Mouse (Mus musculus): ENCODE results near the gene Mfsd14b. TPM values are rescaled to one million over a fixed set of nuclear protein-coding genes. Genes with fewer than 3 reads are reported as not detected.

Mfsd14b gene
- polyA plus RNA-seq (2016; fragmentation: Nextera tagmentation; extraction: Ambion mirVana): 37.7 and 43.5 TPM in 2 replicates

GRCm38 (mm10) chr13:65112459-65113110 is at the start of gene Mfsd14b:
Gene Mfsd14b, minus strand, starts transcription at chr13:65112975.
- no peaks in the 10 kb centered on the region for H3K27me3 ChIP-seq (ENCODE audit: poor library complexity, severe bottlenecking)
- under 1% methylated on average over 60 of the region's 60 CpGs for WGBS
- H3K4me3 ChIP-seq: peak within 1 kb of the TSS; percentile 87

GRCm38 (mm10) chr13:65149940-65150339 is 37.2 kb upstream of the Mfsd14b start, which contains the start of gene Olfr466:
Gene Olfr466, plus strand, starts transcription at chr13:65150240.
- 0 out of 2 replicates have a peak, but pooled peaks cover 4% of the 10 kb centered on the region for H3K9me3 ChIP-seq
- no peak within 1 kb of the TSS for H3K4me3 ChIP-seq
- no peaks in the 10 kb centered on the region for H3K4me1 ChIP-seq
- no peaks in the 10 kb centered on the region for H3K36me3 ChIP-seq (replicated peaks)
- no peak for DNase-seq (ENCODE audit: extremely low spot score, low spot score)
- WGBS: 74% methylated on average over 1 of the region's 1 CpGs
- no peak within 1 kb of the TSS for H3K27ac ChIP-seq
- no peaks in the 10 kb centered on the region for H3K27me3 ChIP-seq (ENCODE audit: poor library complexity, severe bottlenecking)

More at GRCm38 (mm10) chr13:65112459-65113110, at the start of gene Mfsd14b:
- Histone ChIP-seq H3K4me1 (peaks cover 15% of the 10 kb centered on the region), H3K36me3 (replicated peaks) (peaks cover 12% of the 10 kb centered on the region), H3K9me3 (peaks cover 10% of the 10 kb centered on the region), H3K27ac (peak within 1 kb of the TSS; percentile 92)
- DNase-seq (ENCODE audit: extremely low spot score, low spot score): peak; percentile 87

- DNase-seq (ENCODE audit: extremely low spot score, low spot score): no peak
- H3K9me3 ChIP-seq: peaks cover 2% of the 10 kb centered on the region; the same call in 1 of the 2 replicates
- no peak within 1 kb of the TSS for H3K4me3 ChIP-seq
- H3K36me3 ChIP-seq (replicated peaks): no peaks in the 10 kb centered on the region
- no peak within 1 kb of the TSS for H3K27ac ChIP-seq
- WGBS: 89% methylated on average over 4 of the region's 4 CpGs
- no peaks in the 10 kb centered on the region for H3K4me1 ChIP-seq
- H3K27me3 ChIP-seq (ENCODE audit: poor library complexity, severe bottlenecking): no peaks in the 10 kb centered on the region
These were observed 25.0 kb upstream of the Mfsd14b start, which contains the start of gene Olfr465-ps1 for GRCm38 (mm10) chr13:65137789-65138188. Gene Olfr465-ps1, plus strand, starts transcription at chr13:65138089.

DNA sequence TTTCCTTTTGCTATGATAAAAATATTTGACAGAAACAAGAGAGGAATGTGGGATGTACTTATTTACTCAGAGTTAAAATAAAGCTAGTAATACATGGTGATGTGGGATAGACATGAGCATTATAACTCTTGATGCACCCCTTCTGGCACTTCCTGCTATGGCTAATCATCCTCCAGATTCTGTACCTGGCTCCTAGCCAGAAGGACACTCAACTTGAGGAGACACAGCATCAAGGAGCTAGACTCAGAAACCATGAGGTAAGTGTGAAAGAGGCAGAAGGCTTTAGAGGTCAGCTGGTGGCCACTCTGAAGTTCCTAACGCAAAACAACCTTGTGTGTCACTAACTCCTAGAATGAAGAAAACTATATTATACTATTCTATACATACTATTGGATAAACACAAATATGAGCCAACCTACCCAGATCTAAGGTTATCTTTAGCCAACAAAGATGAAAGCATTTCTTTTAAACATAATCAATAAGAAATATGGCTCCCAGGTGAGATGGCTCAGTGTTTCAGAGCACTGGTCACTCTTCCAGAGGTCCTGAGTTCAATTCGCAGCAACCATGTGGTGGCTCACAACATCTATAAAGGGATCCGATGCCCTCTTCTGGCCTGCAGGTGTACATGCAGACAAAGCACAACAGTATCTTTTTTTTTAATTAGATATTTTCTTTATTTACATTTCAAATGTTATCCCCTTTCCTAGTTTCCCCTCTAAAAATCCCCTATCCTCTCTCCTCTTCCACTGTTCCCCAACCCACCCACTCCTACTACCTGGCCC is 14.5 kb upstream of the Mfsd14b start:
- no peak for DNase-seq (ENCODE audit: extremely low spot score, low spot score)
- H3K9me3 ChIP-seq: 0 out of 2 replicates have a peak, but pooled peaks cover 2% of the 10 kb centered on the region
- H3K36me3 ChIP-seq (replicated peaks): no peaks in the 10 kb centered on the region
- H3K4me1 ChIP-seq: no peaks in the 10 kb centered on the region
- H3K27ac ChIP-seq: no peak overlapping the region
- no peak overlapping the region for H3K4me3 ChIP-seq
- WGBS: 69% methylated on average over 3 of the region's 3 CpGs
- no peaks in the 10 kb centered on the region for H3K27me3 ChIP-seq (ENCODE audit: poor library complexity, severe bottlenecking)

DNA sequence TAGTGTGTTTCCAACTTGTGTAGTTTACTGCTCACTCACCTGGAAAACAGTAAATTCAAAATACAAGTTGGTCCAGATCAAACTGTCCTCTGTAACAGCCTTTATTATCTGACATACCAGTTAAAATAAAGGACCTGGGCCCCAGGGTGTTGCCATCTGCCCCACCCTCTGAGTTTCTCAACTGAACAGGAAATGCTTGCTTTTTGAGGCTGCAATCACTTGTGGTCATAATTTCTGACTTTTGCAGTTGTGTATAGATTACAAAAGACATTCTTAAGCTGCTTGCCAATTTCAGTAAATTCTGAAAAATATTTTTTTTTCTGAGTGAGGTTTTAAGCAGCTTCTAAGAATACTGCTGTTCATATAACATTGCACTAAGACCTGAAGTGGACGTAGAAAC is 9.3 kb upstream of the Mfsd14b start:
- no peaks in the 10 kb centered on the region for H3K36me3 ChIP-seq (replicated peaks)
- DNase-seq (ENCODE audit: extremely low spot score, low spot score): no peak
- no peak overlapping the region for H3K4me3 ChIP-seq
- no peaks in the 10 kb centered on the region for H3K27me3 ChIP-seq (ENCODE audit: poor library complexity, severe bottlenecking)
- H3K27ac ChIP-seq: no peak overlapping the region
- no peaks in the 10 kb centered on the region for H3K9me3 ChIP-seq
- H3K4me1 ChIP-seq: no peaks in the 10 kb centered on the region
- 97% methylated on average over 1 of the region's 1 CpGs for WGBS

DNA sequence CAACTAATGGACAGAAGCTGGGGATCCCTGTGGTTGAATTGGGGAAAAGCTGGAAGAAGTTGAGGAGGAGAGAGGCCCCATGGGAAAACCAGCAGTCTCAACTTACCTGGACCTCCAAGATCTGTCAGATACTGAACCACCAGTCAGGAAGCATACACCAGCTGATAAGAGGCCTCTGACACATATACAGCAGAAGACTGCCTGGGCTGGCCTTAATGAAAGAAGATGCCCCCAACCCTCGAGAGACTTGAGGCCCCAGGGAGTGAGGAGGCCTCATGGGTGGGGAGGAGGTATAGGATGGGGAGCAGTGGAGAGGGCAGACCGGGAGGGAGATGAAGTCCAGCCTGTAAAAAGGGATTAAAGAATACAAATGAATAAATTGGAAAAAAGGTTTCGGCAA is 8.2 kb upstream of the Mfsd14b start:
- 75% methylated on average over 3 of the region's 3 CpGs for whole genome bisulfite sequencing
- Histone ChIP-seq H3K27me3 (ENCODE audit: poor library complexity, severe bottlenecking) (no peaks in the 10 kb centered on the region), H3K27ac (no peak overlapping the region), H3K4me1 (no peaks in the 10 kb centered on the region), H3K36me3 (replicated peaks) (no peaks in the 10 kb centered on the region), H3K4me3 (no peak overlapping the region), H3K9me3 (no peaks in the 10 kb centered on the region)
- DNase-seq (ENCODE audit: extremely low spot score, low spot score): no peak

GRCm38 (mm10) chr13:65113239-65113638 is 464 bp upstream of the Mfsd14b start:
- no peak for DNase-seq (ENCODE audit: extremely low spot score, low spot score)
- Histone ChIP-seq H3K36me3 (replicated peaks) (peaks cover 8% of the 10 kb centered on the region), H3K4me1 (peaks cover 15% of the 10 kb centered on the region), H3K27ac (peak overlapping the region; percentile 92), H3K4me3 (peak overlapping the region; percentile 87), H3K9me3 (peaks cover 5% of the 10 kb centered on the region; the same call in 1 of the 2 replicates), H3K27me3 (ENCODE audit: poor library complexity, severe bottlenecking) (no peaks in the 10 kb centered on the region)
- WGBS: 61% methylated on average over 3 of the region's 3 CpGs

- Histone ChIP-seq H3K27me3 (ENCODE audit: poor library complexity, severe bottlenecking) (no peaks in the 10 kb centered on the region), H3K27ac (peak overlapping the region; percentile 92), H3K36me3 (replicated peaks) (peaks cover 16% of the 10 kb centered on the region), H3K4me3 (peak overlapping the region; percentile 87), H3K4me1 (peaks cover 15% of the 10 kb centered on the region), H3K9me3 (peaks cover 16% of the 10 kb centered on the region)
- 1% methylated on average over 5 of the region's 5 CpGs for WGBS
- DNase-seq (ENCODE audit: extremely low spot score, low spot score): peak; percentile 15
These were observed 814 bp downstream of the Mfsd14b start for GRCm38 (mm10) chr13:65111961-65112360.

DNA sequence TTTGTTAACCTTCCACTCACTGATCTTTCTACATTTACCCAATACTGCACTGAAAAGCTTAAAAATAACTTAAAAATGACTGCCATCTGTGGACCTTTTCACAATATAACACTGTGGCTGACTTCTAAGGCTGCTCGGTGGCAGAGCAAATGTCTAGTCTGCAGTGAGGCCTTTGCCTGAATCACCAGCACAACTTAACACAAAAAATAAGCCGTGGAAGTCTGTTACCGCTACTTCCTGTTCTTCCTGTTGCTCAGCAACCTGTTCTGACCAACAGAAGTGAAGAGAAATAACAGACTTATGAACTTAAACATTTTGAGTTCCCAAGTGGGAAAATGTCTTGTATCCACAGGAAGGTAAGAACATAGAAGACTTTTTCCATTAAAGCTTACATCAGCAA is 11.5 kb downstream of the Mfsd14b start:
- 92% methylated on average over 3 of the region's 3 CpGs for WGBS
- Histone ChIP-seq H3K36me3 (replicated peaks) (peaks cover 27% of the 10 kb centered on the region), H3K4me1 (no peaks in the 10 kb centered on the region), H3K27ac (no peak overlapping the region), H3K4me3 (no peak overlapping the region), H3K9me3 (peaks cover 66% of the 10 kb centered on the region), H3K27me3 (ENCODE audit: poor library complexity, severe bottlenecking) (no peaks in the 10 kb centered on the region)
- no peak for DNase-seq (ENCODE audit: extremely low spot score, low spot score)

GRCm38 (mm10) chr13:65100678-65101077 is 12.1 kb downstream of the Mfsd14b start:
- Histone ChIP-seq H3K4me1 (no peaks in the 10 kb centered on the region), H3K27me3 (ENCODE audit: poor library complexity, severe bottlenecking) (no peaks in the 10 kb centered on the region), H3K4me3 (no peak overlapping the region), H3K36me3 (replicated peaks) (peaks cover 28% of the 10 kb centered on the region), H3K9me3 (peaks cover 60% of the 10 kb centered on the region), H3K27ac (no peak overlapping the region)
- 94% methylated on average over 9 of the region's 9 CpGs for WGBS
- no peak for DNase-seq (ENCODE audit: extremely low spot score, low spot score)

DNA sequence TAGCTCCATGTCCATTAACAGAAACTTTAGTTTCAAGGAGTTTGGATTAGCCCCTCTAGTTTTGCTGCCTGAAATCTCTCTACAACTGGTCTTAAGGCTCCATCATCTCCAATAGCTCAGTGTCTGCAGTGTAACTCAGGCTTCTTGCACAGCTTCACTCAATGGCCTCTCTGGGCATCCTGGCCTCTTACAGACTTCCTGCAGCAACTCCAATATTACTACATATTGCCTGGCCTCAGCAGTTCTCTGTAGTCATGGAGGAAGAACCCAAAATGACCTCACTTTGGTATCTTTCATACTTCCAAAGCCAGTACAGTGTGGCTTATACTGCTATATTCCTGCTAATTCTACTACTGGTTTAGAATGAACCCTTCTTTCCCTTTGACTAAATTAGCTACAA is 15.8 kb downstream of the Mfsd14b start:
- Histone ChIP-seq H3K27ac (no peak overlapping the region), H3K4me1 (no peaks in the 10 kb centered on the region), H3K4me3 (no peak overlapping the region), H3K9me3 (peaks cover 24% of the 10 kb centered on the region), H3K27me3 (ENCODE audit: poor library complexity, severe bottlenecking) (no peaks in the 10 kb centered on the region), H3K36me3 (replicated peaks) (peaks cover 52% of the 10 kb centered on the region)
- DNase-seq (ENCODE audit: extremely low spot score, low spot score): no peak

DNA sequence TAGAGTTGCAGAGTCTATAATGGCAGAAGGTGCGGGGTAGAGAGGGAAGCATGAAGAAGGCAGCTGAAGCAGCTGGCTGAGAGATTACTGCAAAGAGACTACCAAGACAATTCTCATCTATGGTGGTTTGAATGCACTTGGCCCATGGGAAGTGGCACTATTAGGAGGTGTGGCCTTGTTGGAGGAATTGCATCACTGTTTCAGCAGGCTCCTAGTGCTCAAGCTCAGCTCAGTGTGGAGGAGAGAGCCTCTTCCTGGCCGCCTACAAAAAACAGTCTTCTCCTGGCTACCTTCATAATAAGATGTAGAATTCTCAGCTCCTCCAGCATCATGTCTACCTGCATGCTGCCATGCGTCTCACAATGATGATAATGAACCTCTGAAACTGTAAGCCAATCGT is 16.9 kb downstream of the Mfsd14b start:
- no peak for DNase-seq (ENCODE audit: extremely low spot score, low spot score)
- Histone ChIP-seq H3K4me3 (no peak overlapping the region), H3K27me3 (ENCODE audit: poor library complexity, severe bottlenecking) (no peaks in the 10 kb centered on the region), H3K9me3 (peaks cover 16% of the 10 kb centered on the region), H3K4me1 (no peaks in the 10 kb centered on the region), H3K27ac (no peak overlapping the region), H3K36me3 (replicated peaks) (peaks cover 63% of the 10 kb centered on the region)
- WGBS: 92% methylated on average over 4 of the region's 4 CpGs

DNA sequence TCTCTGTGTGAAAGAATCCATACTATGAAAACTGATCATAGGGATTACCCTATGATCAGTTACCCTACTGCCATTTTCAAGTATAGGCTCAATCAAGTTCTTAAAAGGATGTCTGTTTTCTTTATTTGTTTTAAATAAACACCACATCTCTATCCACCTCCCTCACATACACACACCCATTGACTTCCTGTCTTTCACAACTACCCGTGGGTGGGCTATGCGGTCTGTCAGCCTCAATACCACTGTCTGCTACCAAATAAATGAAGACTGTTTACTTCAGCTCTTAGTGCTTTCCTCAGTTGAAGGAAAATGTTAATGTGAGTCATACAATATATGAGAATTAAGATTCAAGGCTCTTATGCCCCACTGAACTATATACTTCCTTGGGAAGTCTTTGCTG is 42.8 kb downstream of the Mfsd14b start:
- H3K4me3 ChIP-seq: no peak overlapping the region
- H3K4me1 ChIP-seq: no peaks in the 10 kb centered on the region
- no peak overlapping the region for H3K27ac ChIP-seq
- H3K9me3 ChIP-seq: no peaks in the 10 kb centered on the region
- no peak for DNase-seq (ENCODE audit: extremely low spot score, low spot score)
- no peaks in the 10 kb centered on the region for H3K27me3 ChIP-seq (ENCODE audit: poor library complexity, severe bottlenecking)
- H3K36me3 ChIP-seq (replicated peaks): peaks cover 63% of the 10 kb centered on the region
- WGBS: 91% methylated on average over 2 of the region's 2 CpGs

Data from forebrain, embryonic 10.5 days (tissue).